Mouse (Mus musculus) hindbrain, postnatal 0 days (tissue): ENCODE measurements around the gene Capns2. TPM values are rescaled to one million over a fixed set of nuclear protein-coding genes. Genes with fewer than 3 reads are reported as not detected.

Experiments used
- ATAC-seq: fragments of 200-750 bp; cut with Nextera tagmentation; 2 replicates; pipeline ENCODE4 v1.8.0; 2017; ENCODE audit warnings: mild to moderate bottlenecking, moderate TSS enrichment, moderate library complexity
- DNase-seq: peaks from one replicate; pipeline ENCODE4 v3.0.0-alpha.2; 2015; ENCODE audit warnings: low spot score
- H3K27ac ChIP-seq: fragments of 300-500 bp; sonication (generic); 2 replicates; pipeline ENCODE4 v1.5.1; 2014; ENCODE audit warnings: mild to moderate bottlenecking
- H3K27me3 ChIP-seq: fragments of 300-500 bp; sonication (generic); 2 replicates; pipeline ENCODE4 v1.6.1; 2014; ENCODE audit warnings: low read length, mixed read lengths; ENCODE audit not compliant: insufficient read depth
- H3K36me3 ChIP-seq: fragments of 300-500 bp; sonication (generic); 2 replicates; pipeline ENCODE4 v1.6.1; 2014; ENCODE audit warnings: low read length, mixed read lengths; ENCODE audit not compliant: insufficient read depth
- H3K4me1 ChIP-seq: fragments of 300-500 bp; sonication (generic); 2 replicates; pipeline ENCODE4 v1.6.1; 2014; ENCODE audit warnings: antibody characterized with exemption, low read length, mixed read lengths; ENCODE audit not compliant: insufficient read depth
- H3K4me2 ChIP-seq: fragments of 300-500 bp; sonication (generic); 2 replicates; pipeline ENCODE4 v1.6.1; 2014; ENCODE audit warnings: low read depth, mild to moderate bottlenecking, low read length, moderate library complexity, mixed read lengths
- H3K4me3 ChIP-seq: fragments of 300-500 bp; sonication (generic); 2 replicates; pipeline ENCODE4 v1.5.1; 2014; ENCODE audit warnings: low read length
- H3K9ac ChIP-seq: fragments of 300-500 bp; sonication (generic); replicated peaks from 2 replicates; pipeline ENCODE4 v1.6.1; 2014; ENCODE audit warnings: mild to moderate bottlenecking, low read length, moderate library complexity, mixed read lengths
- H3K9me3 ChIP-seq: fragments of 300-500 bp; sonication (generic); 2 replicates; pipeline ENCODE4 v1.6.1; 2016; ENCODE audit warnings: low read length, mixed read lengths
- CTCF ChIP-seq: IDR thresholded peaks from 2 replicates; pipeline ENCODE4 v1.5.1; 2016; ENCODE audit warnings: antibody characterized with exemption, control low read depth, low read depth
- WGBS: fragments of 180-500 bp; shearing (Covaris S2); extraction: QIAGEN DNeasy Blood & Tissue Kit; methylation state at CpG from one replicate; pipeline ENCODE4 v1.1.7; 2014; 5-methylcytosine and 5-hydroxymethylcytosine counted together
- polyA plus RNA-seq: library from polyadenylated mRNA; unstranded; fragments of >200 nt; fragmentation: Nextera tagmentation; extraction: Ambion mirVana; gene quantifications from 2 replicates; pipeline ENCODE4 v1.2.1, GENCODE M21; 2015
- total RNA-seq: library from RNA; depleted of rRNA; stranded (reverse); fragments of >200 nt; gene quantifications from 2 replicates; pipeline ENCODE4 v1.2.3, GENCODE M21; 2014; rRNA removed

Gene Capns2
- 0.68 TPM in 1 of 2 replicates, not detected in the other for total RNA-seq
- polyA plus RNA-seq: not detected in 2 replicates

DNA sequence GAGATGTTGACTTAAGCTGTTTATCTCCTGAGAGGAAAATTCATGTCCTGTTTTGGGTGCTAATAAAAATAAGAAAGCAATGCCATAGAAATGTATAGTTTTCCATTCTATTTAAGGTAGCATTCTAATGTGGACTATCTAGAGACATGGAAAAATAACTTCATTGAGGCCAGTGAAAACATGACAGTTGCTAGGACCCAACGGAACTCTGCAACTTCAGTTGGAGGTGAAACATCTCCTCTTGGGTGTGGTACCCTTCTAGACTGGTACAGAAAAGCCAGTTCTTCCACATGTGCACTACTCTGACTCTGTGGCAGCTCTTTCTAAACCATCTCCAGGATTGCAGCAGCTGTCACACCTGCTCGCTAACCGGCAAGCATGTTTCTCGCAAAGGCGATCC is at the start of gene Capns2:
TSS of gene Capns2 (plus strand) at position 301 of the 400 bp plus-strand sequence.
- Histone ChIP-seq H3K4me3 (no peak within 1 kb of the TSS), H3K9me3 (no peaks in the 10 kb centered on the region), H3K27ac (no peak within 1 kb of the TSS), H3K36me3 (no peaks in the 10 kb centered on the region), H3K4me2 (no peak within 1 kb of the TSS), H3K9ac (no peak within 1 kb of the TSS), H3K4me1 (peaks cover 4% of the 10 kb centered on the region; the same call in 1 of the 2 replicates), H3K27me3 (no peaks in the 10 kb centered on the region)
- 98% methylated on average over 5 of the region's 5 CpGs for WGBS
- TF ChIP-seq CTCF: no peak
- no peak for DNase-seq
- no peak for ATAC-seq

DNA sequence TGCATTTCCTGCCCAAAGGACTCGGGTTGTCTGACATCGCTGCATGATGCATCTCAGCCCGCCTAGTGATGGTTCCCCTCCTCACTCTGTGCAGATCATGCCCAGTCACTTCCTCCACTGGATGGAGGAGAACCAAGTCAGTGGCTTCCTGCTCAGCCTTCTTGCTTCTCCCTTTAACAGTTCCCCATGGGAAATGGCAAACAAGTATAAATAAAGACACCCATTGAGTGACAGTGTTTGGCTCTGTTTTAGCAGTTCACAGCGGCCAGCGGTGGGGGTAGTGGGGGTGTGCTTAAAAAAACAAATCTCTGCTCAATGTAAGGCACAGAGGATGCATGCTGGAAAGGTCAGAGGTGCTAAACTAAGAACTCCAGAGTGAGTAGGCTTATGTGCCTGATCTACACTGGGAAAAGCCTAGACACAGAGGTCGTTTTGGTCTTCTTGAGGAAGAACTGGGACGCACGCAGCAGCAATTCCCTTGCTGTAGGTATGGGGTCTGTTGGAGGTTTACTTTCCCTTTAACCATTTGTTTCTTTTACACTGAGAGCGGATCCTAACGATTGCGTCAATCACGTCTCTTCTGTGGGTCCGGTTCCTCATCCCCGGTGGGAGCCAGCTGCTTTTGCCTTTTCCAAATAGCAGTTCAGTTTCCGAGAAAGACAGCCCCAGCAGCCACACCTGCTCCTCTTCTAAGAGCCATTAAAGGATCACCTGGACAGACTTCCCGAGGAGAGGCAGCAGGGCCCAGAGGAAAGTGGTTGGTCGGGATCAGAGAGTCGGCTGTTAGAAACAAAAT is 47.8 kb upstream of the Capns2 start:
- ATAC-seq (no peak), DNase-seq (no peak)
- H3K36me3 ChIP-seq: no peaks in the 10 kb centered on the region
- no peak for TF ChIP-seq CTCF
- H3K4me2 ChIP-seq: no peak overlapping the region
- H3K27ac ChIP-seq: no peak overlapping the region
- 0 out of 2 replicates have a peak, but pooled peaks cover 10% of the 10 kb centered on the region for H3K4me1 ChIP-seq
- no peak overlapping the region for H3K4me3 ChIP-seq
- no peaks in the 10 kb centered on the region for H3K9me3 ChIP-seq
- no peaks in the 10 kb centered on the region; the same call in 1 of the 2 replicates for H3K27me3 ChIP-seq
- no peak overlapping the region for H3K9ac ChIP-seq
- WGBS: 49% methylated on average over 18 of the region's 18 CpGs

DNA sequence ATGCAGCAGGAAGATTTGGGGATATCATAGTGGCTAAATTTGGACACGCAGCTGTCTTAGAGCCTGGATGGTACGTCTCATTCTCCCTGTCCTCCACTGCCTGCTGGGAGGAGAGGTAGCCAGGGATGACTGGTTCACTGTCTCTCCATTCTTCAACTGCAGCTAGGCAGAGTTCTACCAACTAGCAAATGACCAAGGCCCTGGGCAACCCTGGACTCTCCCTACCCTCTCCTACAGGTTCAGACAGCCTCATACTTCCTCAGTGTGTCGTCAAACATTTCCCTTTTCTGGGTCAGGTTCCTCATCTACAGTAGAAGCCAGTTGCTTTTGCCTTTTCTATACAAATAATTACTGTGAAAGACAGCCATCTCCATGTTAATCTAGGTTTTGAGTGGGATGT is 46.5 kb upstream of the Capns2 start:
- ATAC-seq (no peak), DNase-seq (no peak)
- H3K9ac ChIP-seq: no peak overlapping the region
- no peaks in the 10 kb centered on the region; the same call in 1 of the 2 replicates for H3K27me3 ChIP-seq
- H3K4me3 ChIP-seq: peak overlapping the region; percentile 61; the same call in 1 of the 2 replicates
- 0 out of 2 replicates have a peak, but pooled peaks cover 6% of the 10 kb centered on the region for H3K4me1 ChIP-seq
- no peaks in the 10 kb centered on the region for H3K9me3 ChIP-seq
- H3K27ac ChIP-seq: no peak overlapping the region
- peak overlapping the region; percentile 69 for H3K4me2 ChIP-seq
- 82% methylated on average over 3 of the region's 3 CpGs for WGBS
- no peak for TF ChIP-seq CTCF
- no peaks in the 10 kb centered on the region for H3K36me3 ChIP-seq

DNA sequence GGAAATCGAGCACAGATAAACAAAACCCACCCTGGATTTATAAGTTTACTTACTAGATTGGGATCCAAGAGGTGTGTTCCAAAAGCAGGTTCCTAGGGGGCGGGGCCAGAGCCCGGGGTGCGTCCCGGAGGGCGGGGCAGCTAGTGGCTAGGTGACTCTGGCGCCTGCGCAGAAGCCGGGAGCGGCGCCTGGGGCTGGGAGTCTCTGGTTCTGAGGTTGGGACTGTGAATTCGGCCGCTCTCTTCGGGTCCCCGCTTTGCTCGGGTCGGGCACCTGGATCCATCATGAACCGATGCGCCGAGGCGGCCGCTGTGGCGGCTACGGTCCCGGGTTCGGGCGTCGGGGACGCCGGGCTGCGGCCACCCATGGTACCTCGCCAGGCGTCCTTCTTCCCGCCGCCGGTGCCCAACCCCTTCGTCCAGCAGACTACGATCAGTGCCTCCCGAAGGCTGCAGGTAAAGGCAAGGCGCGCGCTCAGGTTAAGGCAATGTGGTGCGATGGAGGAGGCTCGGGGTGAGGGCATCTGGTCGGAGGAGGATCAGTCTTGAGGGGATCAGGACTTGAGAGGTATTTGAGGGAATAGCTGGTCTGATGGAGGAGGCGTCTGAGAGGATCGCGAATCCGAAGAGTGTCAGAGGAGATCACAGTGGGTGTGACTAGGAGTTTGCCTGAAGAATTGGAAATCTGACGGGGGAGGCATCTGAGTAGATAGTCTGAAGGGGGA is 45.9 kb upstream of the Capns2 start, which contains the start of gene Lpcat2:
TSS of gene Lpcat2 (plus strand) at position 169 of the 724 bp plus-strand sequence.
- peak within 1 kb of the TSS; percentile 62; the same call in 1 of the 2 replicates for H3K27ac ChIP-seq
- no peaks in the 10 kb centered on the region for H3K9me3 ChIP-seq
- H3K4me1 ChIP-seq: 0 out of 2 replicates have a peak, but pooled peaks cover 3% of the 10 kb centered on the region
- peak within 1 kb of the TSS; percentile 61 for H3K4me3 ChIP-seq
- ATAC-seq (peak; percentile 72), DNase-seq (peak; percentile 82)
- peak within 1 kb of the TSS; percentile 64 for H3K9ac ChIP-seq
- WGBS: 1% methylated on average over 50 of the region's 50 CpGs
- H3K36me3 ChIP-seq: no peaks in the 10 kb centered on the region
- peak within 1 kb of the TSS; percentile 69 for H3K4me2 ChIP-seq
- no peaks in the 10 kb centered on the region; the same call in 1 of the 2 replicates for H3K27me3 ChIP-seq
- no peak for TF ChIP-seq CTCF

DNA sequence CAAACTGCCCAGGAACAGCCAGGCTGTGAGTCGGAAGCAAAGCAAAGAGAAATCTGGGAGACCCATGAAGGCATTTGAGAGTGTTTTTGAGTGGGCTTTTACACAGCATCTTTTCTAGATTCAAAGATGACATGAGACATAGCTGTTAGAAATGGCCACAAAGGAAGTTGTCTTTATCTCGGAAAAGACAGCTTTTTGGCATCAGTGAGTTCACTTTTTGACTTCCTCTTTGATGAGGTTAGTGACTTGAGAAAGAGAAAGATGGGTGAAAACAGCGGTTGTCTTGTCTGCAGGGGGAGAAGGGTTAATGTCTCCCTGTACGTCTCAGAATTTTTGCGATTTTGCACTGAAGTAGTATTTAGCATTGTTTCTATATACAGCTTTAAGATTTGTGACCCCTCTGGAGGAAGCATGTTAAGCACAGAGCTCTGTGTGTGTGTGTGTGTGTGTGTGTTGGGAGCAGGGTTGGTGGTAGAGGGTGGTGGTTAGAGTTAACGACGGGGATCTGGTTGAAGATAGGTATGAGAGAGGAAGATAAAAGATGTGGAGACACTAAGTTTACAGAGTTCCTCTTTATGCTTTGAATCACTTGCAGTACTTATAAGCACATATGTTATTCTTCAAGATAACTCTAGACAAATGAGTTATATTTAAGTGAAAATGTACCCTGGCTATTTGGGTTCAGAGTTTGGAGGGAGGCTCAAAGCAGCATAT is 44.8 kb upstream of the Capns2 start:
- Histone ChIP-seq H3K4me2 (peak overlapping the region; percentile 69), H3K36me3 (no peaks in the 10 kb centered on the region), H3K4me1 (0 out of 2 replicates have a peak, but pooled peaks cover 3% of the 10 kb centered on the region), H3K4me3 (peak overlapping the region; percentile 61), H3K27me3 (no peaks in the 10 kb centered on the region; the same call in 1 of the 2 replicates), H3K27ac (no peak overlapping the region), H3K9me3 (no peaks in the 10 kb centered on the region), H3K9ac (no peak overlapping the region)
- 91% methylated on average over 7 of the region's 7 CpGs for WGBS
- TF ChIP-seq CTCF: no peak
- ATAC-seq: no peak
- no peak for DNase-seq
